Mouse (Mus musculus): Measurements from ENCODE around the gene Kmo. TPM values are rescaled to one million over a fixed set of nuclear protein-coding genes. Genes with fewer than 3 reads are reported as not detected.

Kmo gene
- polyA plus RNA-seq, 1 experiment: 11.8 TPM

DNA sequence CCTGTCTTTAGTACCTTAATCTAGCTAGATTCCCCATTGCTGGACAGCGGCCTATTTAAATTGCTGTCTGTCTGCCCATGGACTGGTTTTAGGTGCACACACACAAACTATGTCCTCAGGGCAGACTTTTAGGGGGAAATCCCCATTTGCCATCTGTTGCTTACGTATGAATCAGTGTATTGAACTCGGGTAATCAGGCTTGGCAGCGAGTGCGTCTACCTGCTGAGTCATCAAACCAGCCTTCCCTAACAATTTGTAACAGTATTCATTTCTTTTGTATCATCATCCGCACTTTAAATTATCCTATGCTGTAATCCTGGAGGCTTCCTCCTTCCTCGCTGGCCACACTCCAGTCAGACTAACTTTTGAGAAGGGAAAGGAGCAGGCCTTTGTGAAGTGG lies 49.9 kb downstream of the Kmo start:
- no peaks in the 10 kb centered on the region for H3K27me3 ChIP-seq (ENCODE audit: control insufficient read depth, insufficient read depth, low read length)
- H3K4me3 ChIP-seq (ENCODE audit: extremely low read depth, insufficient read depth, insufficient read length): no peak overlapping the region
- no peak for DNase-seq (ENCODE audit: low read depth in 1 of 2, low spot score in 2 of 2)
- H3K27ac ChIP-seq (ENCODE audit: insufficient read depth, low read length): no peak overlapping the region
- no peaks in the 10 kb centered on the region for H3K36me3 ChIP-seq (ENCODE audit: control insufficient read depth, insufficient read depth, low read length)
- H3K4me1 ChIP-seq (ENCODE audit: control insufficient read depth, insufficient read depth, insufficient read length): no peaks in the 10 kb centered on the region
- 69% methylated on average over 7 of the region's 7 CpGs for WGBS
- no peak for TF ChIP-seq CTCF (IDR thresholded peaks at IDR 0.05; ENCODE audit: extremely low read depth, insufficient read depth, insufficient read length, insufficient replicate concordance)
- no peak for TF ChIP-seq POLR2A (IDR thresholded peaks at IDR 0.05; ENCODE audit: low read depth, low read length)

DNA sequence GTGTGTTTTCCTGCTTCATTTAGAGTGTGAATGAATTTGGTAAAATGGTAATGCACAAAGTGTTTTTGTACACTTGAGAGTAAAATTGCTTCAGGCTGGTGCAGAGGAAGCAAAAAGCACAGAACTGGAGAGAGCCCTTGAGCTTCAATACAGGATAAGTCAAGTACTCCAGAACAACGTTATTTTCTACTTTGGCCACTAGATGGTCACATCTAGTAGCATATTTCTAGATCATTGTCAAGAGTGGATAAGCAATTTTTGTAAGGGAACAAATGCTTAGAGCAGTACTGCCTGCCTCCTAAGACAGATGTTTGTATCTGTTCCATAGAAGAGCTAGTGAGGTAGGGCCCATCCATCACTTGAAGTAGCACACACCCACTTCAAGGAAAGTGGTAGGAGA lies 51.4 kb downstream of the Kmo start:
- WGBS: 2% methylated on average over 1 of the region's 1 CpGs
- Histone ChIP-seq H3K36me3 (ENCODE audit: control insufficient read depth, insufficient read depth, low read length) (no peaks in the 10 kb centered on the region), H3K4me3 (ENCODE audit: extremely low read depth, insufficient read depth, insufficient read length) (no peak overlapping the region), H3K4me1 (ENCODE audit: control insufficient read depth, insufficient read depth, insufficient read length) (no peaks in the 10 kb centered on the region), H3K27ac (ENCODE audit: insufficient read depth, low read length) (no peak overlapping the region), H3K27me3 (ENCODE audit: control insufficient read depth, insufficient read depth, low read length) (no peaks in the 10 kb centered on the region)
- TF ChIP-seq POLR2A (IDR thresholded peaks at IDR 0.05; ENCODE audit: low read depth, low read length): no peak
- TF ChIP-seq CTCF (IDR thresholded peaks at IDR 0.05; ENCODE audit: extremely low read depth, insufficient read depth, insufficient read length, insufficient replicate concordance): no peak
- no peak for DNase-seq (ENCODE audit: low read depth in 1 of 2, low spot score in 2 of 2)

GRCm38 (mm10) chr1:175673563-175674325 lies 53.6 kb downstream of the Kmo start:
- DNase-seq (ENCODE audit: low read depth in 1 of 2, low spot score in 2 of 2): no peak
- Histone ChIP-seq H3K27ac (ENCODE audit: insufficient read depth, low read length) (no peak overlapping the region), H3K36me3 (ENCODE audit: control insufficient read depth, insufficient read depth, low read length) (no peaks in the 10 kb centered on the region), H3K27me3 (ENCODE audit: control insufficient read depth, insufficient read depth, low read length) (no peaks in the 10 kb centered on the region), H3K4me1 (ENCODE audit: control insufficient read depth, insufficient read depth, insufficient read length) (no peaks in the 10 kb centered on the region), H3K4me3 (ENCODE audit: extremely low read depth, insufficient read depth, insufficient read length) (no peak overlapping the region)
- TF ChIP-seq POLR2A (IDR thresholded peaks at IDR 0.05; ENCODE audit: low read depth, low read length) (no peak), CTCF (IDR thresholded peaks at IDR 0.05; ENCODE audit: extremely low read depth, insufficient read depth, insufficient read length, insufficient replicate concordance) (no peak)
- WGBS: 74% methylated on average over 7 of the region's 7 CpGs

GRCm38 (mm10) chr1:175675116-175675515 lies 54.9 kb downstream of the Kmo start:
- no peaks in the 10 kb centered on the region for H3K27me3 ChIP-seq (ENCODE audit: control insufficient read depth, insufficient read depth, low read length)
- WGBS: 85% methylated on average over 6 of the region's 6 CpGs
- no peak overlapping the region for H3K27ac ChIP-seq (ENCODE audit: insufficient read depth, low read length)
- no peak for DNase-seq (ENCODE audit: low read depth in 1 of 2, low spot score in 2 of 2)
- H3K4me3 ChIP-seq (ENCODE audit: extremely low read depth, insufficient read depth, insufficient read length): no peak overlapping the region
- TF ChIP-seq CTCF (IDR thresholded peaks at IDR 0.05; ENCODE audit: extremely low read depth, insufficient read depth, insufficient read length, insufficient replicate concordance) (no peak), POLR2A (IDR thresholded peaks at IDR 0.05; ENCODE audit: low read depth, low read length) (no peak)
- no peaks in the 10 kb centered on the region for H3K36me3 ChIP-seq (ENCODE audit: control insufficient read depth, insufficient read depth, low read length)
- no peaks in the 10 kb centered on the region for H3K4me1 ChIP-seq (ENCODE audit: control insufficient read depth, insufficient read depth, insufficient read length)

DNA sequence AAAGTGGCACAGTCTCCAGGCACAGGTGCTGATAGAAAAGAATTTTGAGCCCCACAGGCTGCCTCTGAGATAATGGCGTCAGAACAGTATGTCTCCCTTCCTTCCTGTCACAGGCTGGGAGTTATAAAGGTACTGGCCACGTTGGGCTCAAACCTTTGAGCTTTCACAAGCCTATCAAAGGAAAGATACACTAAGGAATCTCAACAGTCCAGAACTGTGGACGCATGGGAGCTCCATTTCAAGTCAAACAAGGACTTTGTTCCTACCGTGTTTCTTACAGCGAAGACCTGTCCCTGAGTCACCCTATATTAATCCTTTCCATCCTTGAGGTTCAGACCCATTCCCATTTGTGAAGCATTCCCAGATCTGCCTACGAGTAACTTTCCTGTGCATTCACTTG lies 57.3 kb downstream of the Kmo start:
- H3K4me1 ChIP-seq (ENCODE audit: control insufficient read depth, insufficient read depth, insufficient read length): no peaks in the 10 kb centered on the region
- H3K36me3 ChIP-seq (ENCODE audit: control insufficient read depth, insufficient read depth, low read length): no peaks in the 10 kb centered on the region
- H3K27me3 ChIP-seq (ENCODE audit: control insufficient read depth, insufficient read depth, low read length): no peaks in the 10 kb centered on the region
- no peak overlapping the region for H3K4me3 ChIP-seq (ENCODE audit: extremely low read depth, insufficient read depth, insufficient read length)
- DNase-seq (ENCODE audit: low read depth in 1 of 2, low spot score in 2 of 2): no peak
- no peak overlapping the region for H3K27ac ChIP-seq (ENCODE audit: insufficient read depth, low read length)
- WGBS: 82% methylated on average over 6 of the region's 6 CpGs
- TF ChIP-seq CTCF (IDR thresholded peaks at IDR 0.05; ENCODE audit: extremely low read depth, insufficient read depth, insufficient read length, insufficient replicate concordance) (no peak), POLR2A (IDR thresholded peaks at IDR 0.05; ENCODE audit: low read depth, low read length) (no peak)

- TF ChIP-seq POLR2A (IDR thresholded peaks at IDR 0.05; ENCODE audit: low read depth, low read length) (no peak), CTCF (IDR thresholded peaks at IDR 0.05; ENCODE audit: extremely low read depth, insufficient read depth, insufficient read length, insufficient replicate concordance) (no peak)
- WGBS: 72% methylated on average over 6 of the region's 6 CpGs
- Histone ChIP-seq H3K27me3 (ENCODE audit: control insufficient read depth, insufficient read depth, low read length) (no peaks in the 10 kb centered on the region), H3K4me3 (ENCODE audit: extremely low read depth, insufficient read depth, insufficient read length) (no peak overlapping the region), H3K36me3 (ENCODE audit: control insufficient read depth, insufficient read depth, low read length) (peaks cover under 1% of the 10 kb centered on the region; the same call in 1 of the 2 replicates), H3K27ac (ENCODE audit: insufficient read depth, low read length) (no peak overlapping the region), H3K4me1 (ENCODE audit: control insufficient read depth, insufficient read depth, insufficient read length) (no peaks in the 10 kb centered on the region)
- no peak for DNase-seq (ENCODE audit: low read depth in 1 of 2, low spot score in 2 of 2)
Observed at GRCm38 (mm10) chr1:175680995-175681394, 60.8 kb downstream of the Kmo start.

DNA sequence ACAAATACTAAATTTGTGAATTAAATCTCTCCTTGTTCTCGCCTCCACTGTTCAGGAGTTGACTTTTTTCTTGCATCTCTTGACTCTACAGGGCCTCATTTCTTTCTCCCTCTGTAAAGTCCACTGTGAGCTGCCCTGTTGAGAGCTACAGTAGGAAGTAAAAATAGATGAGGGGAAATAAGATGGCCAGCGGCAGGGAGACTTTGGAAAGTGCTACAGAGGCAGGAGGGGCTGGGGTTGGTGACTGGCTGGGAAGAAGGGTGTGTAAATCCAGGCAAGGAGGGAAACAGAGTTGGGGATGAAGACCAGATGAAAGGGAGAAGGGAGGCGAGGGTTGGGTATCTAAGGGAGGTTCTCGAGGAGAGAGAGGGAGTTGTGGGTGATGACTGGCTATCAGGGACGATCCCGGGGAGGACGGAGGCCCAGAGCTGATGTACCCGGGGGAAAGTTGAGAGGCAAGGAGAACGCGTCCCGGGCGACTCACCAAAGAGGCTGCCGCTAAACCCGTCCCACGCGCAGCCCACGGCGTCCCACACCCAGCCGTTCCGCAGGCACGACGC lies 71.6 kb downstream of the Kmo start:
- H3K36me3 ChIP-seq (ENCODE audit: control insufficient read depth, insufficient read depth, low read length): peaks cover 4% of the 10 kb centered on the region; the same call in 1 of the 2 replicates
- DNase-seq (ENCODE audit: low read depth in 1 of 2, low spot score in 2 of 2): no peak
- WGBS: 4% methylated on average over 22 of the region's 22 CpGs

More for the DNA sequence above, 71.6 kb downstream of the Kmo start:
- no peaks in the 10 kb centered on the region for H3K27me3 ChIP-seq (ENCODE audit: control insufficient read depth, insufficient read depth, low read length)
- peak overlapping the region; percentile 77 for H3K27ac ChIP-seq (ENCODE audit: insufficient read depth, low read length)
- peak overlapping the region; percentile 95 for H3K4me3 ChIP-seq (ENCODE audit: extremely low read depth, insufficient read depth, insufficient read length)
- no peak for TF ChIP-seq CTCF (IDR thresholded peaks at IDR 0.05; ENCODE audit: extremely low read depth, insufficient read depth, insufficient read length, insufficient replicate concordance)
- no peak for TF ChIP-seq POLR2A (IDR thresholded peaks at IDR 0.05; ENCODE audit: low read depth, low read length)
- H3K4me1 ChIP-seq (ENCODE audit: control insufficient read depth, insufficient read depth, insufficient read length): peaks cover 5% of the 10 kb centered on the region; the same call in 1 of the 2 replicates

Measured in spleen, adult 2 months (tissue).